Mouse (Mus musculus) stomach, postnatal 0 days (tissue): ENCODE measurements around the gene Fhit.

Source experiments
- CTCF ChIP-seq: IDR thresholded peaks from 2 replicates; pipeline ENCODE4 v1.5.1; 2016; ENCODE audit warnings: antibody characterized with exemption, low read depth, mild to moderate bottlenecking, moderate library complexity
- EP300 ChIP-seq: optimal IDR thresholded peaks from 2 replicates; pipeline ENCODE3; 2016; ENCODE audit warnings: antibody characterized with exemption

- TF ChIP-seq CTCF (no peak), EP300 (no peak)
These were observed 484.2 kb downstream of the Fhit start for GRCm38 (mm10) chr14:10677627-10678026.
